Mouse (Mus musculus): ENCODE data around the gene Tmem186. TPM values are rescaled to one million over a fixed set of nuclear protein-coding genes. Genes with fewer than 3 reads are reported as not detected.

Tmem186 gene
- 22.5 and 23.1 TPM in 2 replicates for polyA plus RNA-seq (2015; fragmentation: Nextera tagmentation; extraction: Ambion mirVana)

- ATAC-seq: peak; percentile 97
- peak within 1 kb of the TSS; percentile 78 for H3K9ac ChIP-seq (ENCODE audit: low read depth, low read length)
Observed at GRCm38 (mm10) chr16:8637217-8638051, at the start of gene Tmem186, which contains the start of gene Pmm2. Gene Tmem186 (minus strand): TSS chr16:8637712. Gene Pmm2 (plus strand): TSS chr16:8637674.

GRCm38 (mm10) chr16:8686871-8687535 lies 49.5 kb upstream of the Tmem186 start:
- H3K4me1 ChIP-seq (ENCODE audit: control insufficient read depth, insufficient read depth, low read depth, low read length): peaks cover 6% of the 10 kb centered on the region; the same call in 1 of the 2 replicates
- no peak overlapping the region for H3K9ac ChIP-seq (ENCODE audit: low read depth, low read length)
- no peak overlapping the region for H3K4me2 ChIP-seq (ENCODE audit: low read length)
- 88% methylated on average over 11 of the region's 11 CpGs for WGBS
- peaks cover 24% of the 10 kb centered on the region for H3K36me3 ChIP-seq (ENCODE audit: control insufficient read depth, insufficient read depth, low read length)
- H3K27me3 ChIP-seq (replicated peaks; ENCODE audit: control insufficient read depth, insufficient read depth, low read length): no peaks in the 10 kb centered on the region
- H3K27ac ChIP-seq (ENCODE audit: low read depth, low read length): no peak overlapping the region
- peak; percentile 24; the same call in 1 of the 2 replicates for ATAC-seq
- no peak overlapping the region for H3K4me3 ChIP-seq (ENCODE audit: low read length)
- no peaks in the 10 kb centered on the region for H3K9me3 ChIP-seq (ENCODE audit: control insufficient read depth, low read length)

More at GRCm38 (mm10) chr16:8637217-8638051, at the start of gene Tmem186, which contains the start of gene Pmm2:
- peak within 1 kb of the TSS; percentile 78 for H3K27ac ChIP-seq (ENCODE audit: low read depth, low read length)
- no peaks in the 10 kb centered on the region for H3K27me3 ChIP-seq (replicated peaks; ENCODE audit: control insufficient read depth, insufficient read depth, low read length)
- H3K4me3 ChIP-seq (ENCODE audit: low read length): peak within 1 kb of the TSS; percentile 67
- H3K4me2 ChIP-seq (ENCODE audit: low read length): peak within 1 kb of the TSS; percentile 74
- H3K36me3 ChIP-seq (ENCODE audit: control insufficient read depth, insufficient read depth, low read length): peaks cover 7% of the 10 kb centered on the region; the same call in 1 of the 2 replicates
- WGBS: under 1% methylated on average over 57 of the region's 59 CpGs
- H3K4me1 ChIP-seq (ENCODE audit: control insufficient read depth, insufficient read depth, low read depth, low read length): peaks cover 17% of the 10 kb centered on the region
- no peaks in the 10 kb centered on the region for H3K9me3 ChIP-seq (ENCODE audit: control insufficient read depth, low read length)

- no peak overlapping the region for H3K9ac ChIP-seq (ENCODE audit: low read depth, low read length)
- no peaks in the 10 kb centered on the region for H3K9me3 ChIP-seq (ENCODE audit: control insufficient read depth, low read length)
- H3K4me1 ChIP-seq (ENCODE audit: control insufficient read depth, insufficient read depth, low read depth, low read length): peaks cover 6% of the 10 kb centered on the region; the same call in 1 of the 2 replicates
- 0 out of 2 replicates have a peak, but pooled peaks have one; percentile 9 for ATAC-seq
- 61% methylated on average over 7 of the region's 7 CpGs for WGBS
- H3K27me3 ChIP-seq (replicated peaks; ENCODE audit: control insufficient read depth, insufficient read depth, low read length): no peaks in the 10 kb centered on the region
- H3K4me2 ChIP-seq (ENCODE audit: low read length): no peak overlapping the region
- peaks cover 18% of the 10 kb centered on the region for H3K36me3 ChIP-seq (ENCODE audit: control insufficient read depth, insufficient read depth, low read length)
- H3K27ac ChIP-seq (ENCODE audit: low read depth, low read length): no peak overlapping the region
- H3K4me3 ChIP-seq (ENCODE audit: low read length): no peak overlapping the region
Observed at GRCm38 (mm10) chr16:8686121-8686870, 48.8 kb upstream of the Tmem186 start.

- Histone ChIP-seq H3K27ac (ENCODE audit: low read depth, low read length) (no peak overlapping the region), H3K9ac (ENCODE audit: low read depth, low read length) (no peak overlapping the region), H3K4me3 (ENCODE audit: low read length) (no peak overlapping the region), H3K4me1 (ENCODE audit: control insufficient read depth, insufficient read depth, low read depth, low read length) (peaks cover 6% of the 10 kb centered on the region; the same call in 1 of the 2 replicates), H3K9me3 (ENCODE audit: control insufficient read depth, low read length) (no peaks in the 10 kb centered on the region), H3K27me3 (replicated peaks; ENCODE audit: control insufficient read depth, insufficient read depth, low read length) (no peaks in the 10 kb centered on the region), H3K36me3 (ENCODE audit: control insufficient read depth, insufficient read depth, low read length) (peaks cover 13% of the 10 kb centered on the region; the same call in 1 of the 2 replicates), H3K4me2 (ENCODE audit: low read length) (no peak overlapping the region)
- no peak for ATAC-seq
- 68% methylated on average over 4 of the region's 4 CpGs for WGBS
Observed at GRCm38 (mm10) chr16:8685087-8685486, 47.6 kb upstream of the Tmem186 start.

GRCm38 (mm10) chr16:8680470-8680869 lies 43.0 kb upstream of the Tmem186 start, which contains the start of gene Gm5767:
Gene Gm5767 (plus strand): TSS chr16:8680770.
- no peak for ATAC-seq
- H3K4me2 ChIP-seq (ENCODE audit: low read length): no peak within 1 kb of the TSS
- H3K27me3 ChIP-seq (replicated peaks; ENCODE audit: control insufficient read depth, insufficient read depth, low read length): no peaks in the 10 kb centered on the region
- no peaks in the 10 kb centered on the region for H3K9me3 ChIP-seq (ENCODE audit: control insufficient read depth, low read length)
- no peaks in the 10 kb centered on the region; the same call in 1 of the 2 replicates for H3K36me3 ChIP-seq (ENCODE audit: control insufficient read depth, insufficient read depth, low read length)
- WGBS: 80% methylated on average over 5 of the region's 5 CpGs
- H3K9ac ChIP-seq (ENCODE audit: low read depth, low read length): no peak within 1 kb of the TSS
- no peak within 1 kb of the TSS for H3K27ac ChIP-seq (ENCODE audit: low read depth, low read length)
- H3K4me3 ChIP-seq (ENCODE audit: low read length): no peak within 1 kb of the TSS
- H3K4me1 ChIP-seq (ENCODE audit: control insufficient read depth, insufficient read depth, low read depth, low read length): no peaks in the 10 kb centered on the region

GRCm38 (mm10) chr16:8679780-8680179 lies 42.3 kb upstream of the Tmem186 start:
- Histone ChIP-seq H3K4me3 (ENCODE audit: low read length) (no peak overlapping the region), H3K4me1 (ENCODE audit: control insufficient read depth, insufficient read depth, low read depth, low read length) (no peaks in the 10 kb centered on the region), H3K9me3 (ENCODE audit: control insufficient read depth, low read length) (no peaks in the 10 kb centered on the region), H3K4me2 (ENCODE audit: low read length) (no peak overlapping the region), H3K36me3 (ENCODE audit: control insufficient read depth, insufficient read depth, low read length) (no peaks in the 10 kb centered on the region), H3K27me3 (replicated peaks; ENCODE audit: control insufficient read depth, insufficient read depth, low read length) (no peaks in the 10 kb centered on the region), H3K9ac (ENCODE audit: low read depth, low read length) (no peak overlapping the region), H3K27ac (ENCODE audit: low read depth, low read length) (no peak overlapping the region)
- WGBS: 98% methylated on average over 3 of the region's 3 CpGs
- ATAC-seq: no peak

- H3K4me3 ChIP-seq (ENCODE audit: low read length): no peak overlapping the region
- ATAC-seq: no peak
- H3K9ac ChIP-seq (ENCODE audit: low read depth, low read length): no peak overlapping the region
- 86% methylated on average over 4 of the region's 4 CpGs for WGBS
- H3K4me2 ChIP-seq (ENCODE audit: low read length): no peak overlapping the region
- no peaks in the 10 kb centered on the region for H3K27me3 ChIP-seq (replicated peaks; ENCODE audit: control insufficient read depth, insufficient read depth, low read length)
- H3K4me1 ChIP-seq (ENCODE audit: control insufficient read depth, insufficient read depth, low read depth, low read length): no peaks in the 10 kb centered on the region
- H3K9me3 ChIP-seq (ENCODE audit: control insufficient read depth, low read length): no peaks in the 10 kb centered on the region
- no peak overlapping the region for H3K27ac ChIP-seq (ENCODE audit: low read depth, low read length)
- no peaks in the 10 kb centered on the region for H3K36me3 ChIP-seq (ENCODE audit: control insufficient read depth, insufficient read depth, low read length)
Observed at GRCm38 (mm10) chr16:8678676-8679075, 41.2 kb upstream of the Tmem186 start.

GRCm38 (mm10) chr16:8678035-8678434 lies 40.5 kb upstream of the Tmem186 start:
- 47% methylated on average over 5 of the region's 5 CpGs for WGBS
- Histone ChIP-seq H3K27me3 (replicated peaks; ENCODE audit: control insufficient read depth, insufficient read depth, low read length) (no peaks in the 10 kb centered on the region), H3K36me3 (ENCODE audit: control insufficient read depth, insufficient read depth, low read length) (no peaks in the 10 kb centered on the region), H3K27ac (ENCODE audit: low read depth, low read length) (no peak overlapping the region), H3K9me3 (ENCODE audit: control insufficient read depth, low read length) (no peaks in the 10 kb centered on the region), H3K4me1 (ENCODE audit: control insufficient read depth, insufficient read depth, low read depth, low read length) (no peaks in the 10 kb centered on the region), H3K9ac (ENCODE audit: low read depth, low read length) (no peak overlapping the region), H3K4me2 (ENCODE audit: low read length) (no peak overlapping the region), H3K4me3 (ENCODE audit: low read length) (no peak overlapping the region)
- no peak for ATAC-seq
